Mouse (Mus musculus): Measurements from ENCODE around the gene Slc47a2. TPM values are rescaled to one million over a fixed set of nuclear protein-coding genes. Genes with fewer than 3 reads are reported as not detected.

Slc47a2 gene
- polyA plus RNA-seq, 1 experiment from 2014 or later, result not detected

DNA sequence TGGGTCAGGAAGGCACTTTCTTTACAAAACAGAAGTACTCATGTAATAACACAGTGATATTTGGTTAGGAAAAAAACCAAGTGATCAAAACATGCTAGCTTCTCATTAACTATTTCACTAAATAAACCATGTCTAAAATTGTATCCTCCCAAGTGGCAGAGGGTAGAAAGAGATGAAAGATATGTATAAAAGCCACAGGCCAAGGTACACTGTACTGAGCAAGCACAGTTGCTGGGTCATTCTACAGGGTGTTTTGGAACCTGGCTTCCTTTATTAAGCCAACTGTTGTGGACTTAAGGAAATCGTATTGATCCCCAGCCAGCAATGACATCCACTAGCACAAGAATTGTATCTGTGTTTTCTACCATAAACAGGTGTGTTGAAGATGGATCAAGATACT lies 78.8 kb downstream of the Slc47a2 start:
- Histone ChIP-seq H3K27me3 (replicated peaks; ENCODE audit: control insufficient read depth, insufficient read depth, low read length) (no peaks in the 10 kb centered on the region), H3K9ac (ENCODE audit: low read depth, low read length) (no peak overlapping the region), H3K27ac (ENCODE audit: low read length) (no peak overlapping the region), H3K4me1 (ENCODE audit: control insufficient read depth, insufficient read depth, low read length) (no peaks in the 10 kb centered on the region; the same call in 1 of the 2 replicates), H3K4me3 (ENCODE audit: low read length) (no peak overlapping the region), H3K36me3 (ENCODE audit: control insufficient read depth, insufficient read depth, low read length) (peaks cover 10% of the 10 kb centered on the region; the same call in 1 of the 2 replicates), H3K4me2 (ENCODE audit: low read depth, low read length) (no peak overlapping the region), H3K9me3 (ENCODE audit: control insufficient read depth, low read length) (no peaks in the 10 kb centered on the region)
- no peak for ATAC-seq
- WGBS, result 89% methylated on average over 1 of the region's 1 CpGs

DNA sequence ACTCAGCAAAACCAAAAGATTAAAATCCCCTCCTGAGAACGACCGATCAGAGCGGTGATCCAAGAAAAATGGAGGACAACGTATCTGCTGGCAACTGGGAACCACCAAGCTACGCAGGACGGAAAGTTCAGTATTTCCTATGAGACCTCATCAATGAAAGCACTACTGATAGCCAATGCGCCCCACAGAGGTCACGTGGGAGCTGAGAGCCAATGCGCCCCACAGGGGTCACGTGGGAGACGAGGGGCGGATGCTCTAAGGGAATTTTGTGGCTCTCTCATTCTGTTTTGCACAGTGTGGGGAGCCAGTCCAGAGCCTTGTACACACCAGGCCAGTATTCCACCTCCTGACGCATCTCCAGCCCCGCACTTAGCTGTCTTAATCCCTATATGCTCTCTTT lies 80.1 kb downstream of the Slc47a2 start:
- H3K27me3 ChIP-seq (replicated peaks; ENCODE audit: control insufficient read depth, insufficient read depth, low read length), result no peaks in the 10 kb centered on the region
- whole genome bisulfite sequencing, result 96% methylated on average over 14 of the region's 14 CpGs
- ATAC-seq, result no peak
- H3K9me3 ChIP-seq (ENCODE audit: control insufficient read depth, low read length), result no peaks in the 10 kb centered on the region
- H3K9ac ChIP-seq (ENCODE audit: low read depth, low read length), result no peak overlapping the region
- no peak overlapping the region for H3K4me2 ChIP-seq (ENCODE audit: low read depth, low read length)
- peaks cover 12% of the 10 kb centered on the region; the same call in 1 of the 2 replicates for H3K36me3 ChIP-seq (ENCODE audit: control insufficient read depth, insufficient read depth, low read length)
- H3K4me3 ChIP-seq (ENCODE audit: low read length), result no peak overlapping the region
- H3K27ac ChIP-seq (ENCODE audit: low read length), result no peak overlapping the region
- no peaks in the 10 kb centered on the region for H3K4me1 ChIP-seq (ENCODE audit: control insufficient read depth, insufficient read depth, low read length)

DNA sequence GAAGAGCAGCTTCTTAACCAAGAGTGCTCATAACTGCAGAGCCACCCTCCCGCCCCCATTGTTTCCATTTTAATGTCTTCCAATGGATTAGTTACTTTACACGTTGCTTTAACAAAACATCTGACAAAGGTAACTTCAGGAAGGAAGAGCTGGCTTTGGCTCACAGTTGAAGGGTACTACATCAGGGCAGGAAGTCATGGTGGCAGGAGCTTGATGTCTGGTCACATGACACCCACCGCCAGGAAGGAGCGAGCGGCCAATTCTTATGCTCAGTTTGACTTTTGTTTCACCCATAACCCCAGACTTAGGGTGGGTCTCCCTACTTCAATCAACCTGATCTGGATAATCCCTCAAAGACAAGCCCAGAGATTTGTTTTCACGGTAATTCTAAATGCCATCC lies 83.6 kb downstream of the Slc47a2 start:
- Histone ChIP-seq H3K27ac (ENCODE audit: low read length) (no peak overlapping the region), H3K4me3 (ENCODE audit: low read length) (no peak overlapping the region), H3K9ac (ENCODE audit: low read depth, low read length) (no peak overlapping the region), H3K4me1 (ENCODE audit: control insufficient read depth, insufficient read depth, low read length) (no peaks in the 10 kb centered on the region), H3K9me3 (ENCODE audit: control insufficient read depth, low read length) (no peaks in the 10 kb centered on the region), H3K27me3 (replicated peaks; ENCODE audit: control insufficient read depth, insufficient read depth, low read length) (no peaks in the 10 kb centered on the region), H3K36me3 (ENCODE audit: control insufficient read depth, insufficient read depth, low read length) (peaks cover 16% of the 10 kb centered on the region; the same call in 1 of the 2 replicates), H3K4me2 (ENCODE audit: low read depth, low read length) (no peak overlapping the region)
- WGBS, result 94% methylated on average over 6 of the region's 6 CpGs
- no peak for ATAC-seq

DNA sequence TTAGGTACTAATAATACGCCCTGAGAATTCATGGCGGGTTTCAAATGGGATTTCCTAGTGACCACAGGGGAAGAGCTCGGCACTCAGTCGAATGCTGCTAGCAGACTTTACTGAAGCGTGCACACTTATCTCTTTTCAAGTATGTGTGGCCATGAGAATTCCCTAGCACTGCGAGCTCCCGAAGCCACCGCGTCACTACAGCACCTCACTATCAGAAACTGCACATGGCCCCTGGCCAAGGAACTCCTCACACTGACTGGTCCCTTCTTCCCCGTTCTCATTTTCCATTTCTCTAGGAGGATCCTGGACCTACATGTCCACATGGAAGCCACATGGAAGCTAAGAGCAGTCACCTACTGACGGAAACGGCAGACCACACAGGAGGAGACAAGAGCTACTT lies 89.9 kb downstream of the Slc47a2 start:
- WGBS, result 94% methylated on average over 12 of the region's 12 CpGs
- Histone ChIP-seq H3K9ac (ENCODE audit: low read depth, low read length) (no peak overlapping the region), H3K27me3 (replicated peaks; ENCODE audit: control insufficient read depth, insufficient read depth, low read length) (no peaks in the 10 kb centered on the region), H3K4me3 (ENCODE audit: low read length) (no peak overlapping the region), H3K36me3 (ENCODE audit: control insufficient read depth, insufficient read depth, low read length) (peaks cover 19% of the 10 kb centered on the region), H3K4me1 (ENCODE audit: control insufficient read depth, insufficient read depth, low read length) (no peaks in the 10 kb centered on the region), H3K4me2 (ENCODE audit: low read depth, low read length) (no peak overlapping the region), H3K27ac (ENCODE audit: low read length) (no peak overlapping the region), H3K9me3 (ENCODE audit: control insufficient read depth, low read length) (no peaks in the 10 kb centered on the region)
- ATAC-seq, result no peak

- no peak overlapping the region for H3K9ac ChIP-seq (ENCODE audit: low read depth, low read length)
- no peaks in the 10 kb centered on the region for H3K27me3 ChIP-seq (replicated peaks; ENCODE audit: control insufficient read depth, insufficient read depth, low read length)
- peaks cover 21% of the 10 kb centered on the region for H3K36me3 ChIP-seq (ENCODE audit: control insufficient read depth, insufficient read depth, low read length)
- no peaks in the 10 kb centered on the region for H3K4me1 ChIP-seq (ENCODE audit: control insufficient read depth, insufficient read depth, low read length)
- WGBS, result 87% methylated on average over 10 of the region's 10 CpGs
- ATAC-seq, result no peak
- no peaks in the 10 kb centered on the region for H3K9me3 ChIP-seq (ENCODE audit: control insufficient read depth, low read length)
- H3K27ac ChIP-seq (ENCODE audit: low read length), result no peak overlapping the region
- H3K4me3 ChIP-seq (ENCODE audit: low read length), result no peak overlapping the region
- no peak overlapping the region for H3K4me2 ChIP-seq (ENCODE audit: low read depth, low read length)
These were observed 90.9 kb downstream of the Slc47a2 start for GRCm38 (mm10) chr11:61251741-61252140.

Other genes with a start within 250 kb of the Slc47a2 start
- gene Tnfrsf13b, start 216.1 kb downstream of the Slc47a2 start, polyA plus RNA-seq (2015; fragmentation: Nextera tagmentation; extraction: Ambion mirVana), result 1.8 and 2.5 TPM in 2 replicates
- 72.5 and 80.2 TPM in 2 replicates for gene Usp22, start 167.8 kb downstream of the Slc47a2 start, polyA plus RNA-seq (2015; fragmentation: Nextera tagmentation; extraction: Ambion mirVana)
- gene Aldh3a1, start 135.3 kb downstream of the Slc47a2 start, polyA plus RNA-seq (2015; fragmentation: Nextera tagmentation; extraction: Ambion mirVana), result 0.07 and 0.12 TPM in 2 replicates
- gene Aldh3a2, start 75.4 kb downstream of the Slc47a2 start, polyA plus RNA-seq (2015; fragmentation: Nextera tagmentation; extraction: Ambion mirVana), result 63.7 and 66.0 TPM in 2 replicates
- 12.5 and 17.5 TPM in 2 replicates for gene Slc47a1, start 35.5 kb upstream of the Slc47a2 start, polyA plus RNA-seq (2015; fragmentation: Nextera tagmentation; extraction: Ambion mirVana)
- 0.88 and 1.1 TPM in 2 replicates for gene Rnf112, start 111.3 kb upstream of the Slc47a2 start, polyA plus RNA-seq (2015; fragmentation: Nextera tagmentation; extraction: Ambion mirVana)
- 229 and 237 TPM in 2 replicates for gene Mfap4, start 142.6 kb upstream of the Slc47a2 start, polyA plus RNA-seq (2015; fragmentation: Nextera tagmentation; extraction: Ambion mirVana)
- 34.2 and 34.9 TPM in 2 replicates for gene Mapk7, start 151.5 kb upstream of the Slc47a2 start, polyA plus RNA-seq (2015; fragmentation: Nextera tagmentation; extraction: Ambion mirVana)
- 18.9 and 19.2 TPM in 2 replicates for gene B9d1, start 162.3 kb upstream of the Slc47a2 start, polyA plus RNA-seq (2015; fragmentation: Nextera tagmentation; extraction: Ambion mirVana)
- 13.9 and 15.6 TPM in 2 replicates for gene Epn2, start 236.8 kb upstream of the Slc47a2 start, polyA plus RNA-seq (2015; fragmentation: Nextera tagmentation; extraction: Ambion mirVana)

All from intestine, embryonic 16.5 days (tissue).